Mouse (Mus musculus): ENCODE measurements around the gene Tmem125. TPM values are rescaled to one million over a fixed set of nuclear protein-coding genes. Genes with fewer than 3 reads are reported as not detected.

The Tmem125 gene
- polyA plus RNA-seq, 1 experiment, result not detected

DNA sequence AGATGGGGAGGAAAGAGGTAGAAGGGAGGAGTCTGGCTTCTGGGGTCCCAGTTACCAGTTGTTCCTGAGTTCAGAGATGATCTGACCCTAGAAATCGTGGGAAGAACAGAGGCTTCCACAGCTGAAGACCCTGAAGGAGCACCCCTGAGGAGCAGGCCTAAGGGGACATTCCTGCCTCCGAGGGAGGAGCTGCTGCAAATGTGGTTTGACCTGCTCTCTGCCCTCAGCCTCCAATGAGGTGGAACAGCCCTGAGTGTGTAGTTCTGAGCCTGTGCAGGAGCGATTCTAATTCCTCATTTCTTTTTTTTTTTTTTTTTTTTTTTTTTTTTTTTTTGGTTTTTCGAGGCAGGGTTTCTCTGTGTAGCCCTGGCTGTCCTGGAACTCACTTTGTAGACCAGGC lies 10.7 kb downstream of the Tmem125 start:
- H3K27ac ChIP-seq (ENCODE audit: control insufficient read depth, insufficient read depth, low read depth, low read length), result no peak overlapping the region
- no peaks in the 10 kb centered on the region for H3K4me1 ChIP-seq (ENCODE audit: control insufficient read depth, insufficient read depth, low read length)
- H3K4me3 ChIP-seq (ENCODE audit: control insufficient read depth, low read depth, low read length), result no peak overlapping the region
- no peaks in the 10 kb centered on the region for H3K27me3 ChIP-seq (ENCODE audit: control insufficient read depth, insufficient read depth, low read length)
- TF ChIP-seq POLR2A (IDR thresholded peaks at IDR 0.05; ENCODE audit: control insufficient read depth, low read depth, low read length) (no peak), CTCF (IDR thresholded peaks at IDR 0.05; ENCODE audit: control insufficient read depth, insufficient read depth, insufficient replicate concordance, low read depth, low read length) (no peak)
- no peaks in the 10 kb centered on the region for H3K36me3 ChIP-seq (ENCODE audit: control insufficient read depth, insufficient read depth, low read length)

DNA sequence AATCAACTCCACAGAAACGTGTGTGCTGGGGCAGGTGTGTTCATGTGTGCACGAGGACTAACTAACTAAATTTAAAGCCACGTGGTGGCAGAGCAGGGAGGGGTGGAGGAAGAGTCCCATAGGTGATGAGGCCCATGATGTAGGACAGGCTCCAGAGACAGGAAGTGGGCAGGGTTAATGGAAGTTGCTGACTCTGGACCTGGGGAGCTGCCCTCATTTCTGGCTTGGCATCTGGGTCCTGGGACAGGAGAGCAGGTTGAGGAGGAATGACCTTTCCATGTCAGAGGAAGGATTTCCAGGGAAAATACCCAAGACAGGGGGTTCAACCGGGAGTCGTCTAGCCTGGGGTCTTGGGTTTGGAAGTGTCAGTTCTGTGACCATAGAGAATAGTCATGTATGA lies 11.2 kb downstream of the Tmem125 start:
- H3K4me3 ChIP-seq (ENCODE audit: control insufficient read depth, low read depth, low read length), result no peak overlapping the region
- H3K27me3 ChIP-seq (ENCODE audit: control insufficient read depth, insufficient read depth, low read length), result no peaks in the 10 kb centered on the region
- H3K27ac ChIP-seq (ENCODE audit: control insufficient read depth, insufficient read depth, low read depth, low read length), result no peak overlapping the region
- no peaks in the 10 kb centered on the region for H3K36me3 ChIP-seq (ENCODE audit: control insufficient read depth, insufficient read depth, low read length)
- no peaks in the 10 kb centered on the region for H3K4me1 ChIP-seq (ENCODE audit: control insufficient read depth, insufficient read depth, low read length)
- TF ChIP-seq POLR2A (IDR thresholded peaks at IDR 0.05; ENCODE audit: control insufficient read depth, low read depth, low read length) (no peak), CTCF (IDR thresholded peaks at IDR 0.05; ENCODE audit: control insufficient read depth, insufficient read depth, insufficient replicate concordance, low read depth, low read length) (no peak)

DNA sequence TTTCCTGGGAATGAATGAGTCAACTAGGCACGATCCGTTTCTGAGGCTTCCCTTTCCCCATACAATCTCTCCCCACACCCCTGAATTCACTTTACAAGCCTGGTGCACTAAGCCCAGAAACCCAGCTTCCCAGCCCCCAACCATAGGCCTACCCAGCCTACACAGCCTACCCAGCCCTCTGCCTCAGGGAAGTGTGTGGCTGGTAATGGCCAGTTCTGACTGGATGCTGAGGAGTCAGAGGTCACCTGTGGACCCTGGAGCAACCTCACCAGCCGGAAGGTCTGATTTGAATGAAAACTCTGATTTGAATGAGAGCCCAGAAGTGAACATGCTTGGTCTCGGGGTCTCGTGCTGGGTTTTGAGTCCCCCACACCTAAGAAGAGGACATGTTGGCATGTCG lies 16.1 kb downstream of the Tmem125 start:
- no peaks in the 10 kb centered on the region for H3K27me3 ChIP-seq (ENCODE audit: control insufficient read depth, insufficient read depth, low read length)
- H3K4me3 ChIP-seq (ENCODE audit: control insufficient read depth, low read depth, low read length), result no peak overlapping the region
- no peaks in the 10 kb centered on the region for H3K36me3 ChIP-seq (ENCODE audit: control insufficient read depth, insufficient read depth, low read length)
- TF ChIP-seq POLR2A (IDR thresholded peaks at IDR 0.05; ENCODE audit: control insufficient read depth, low read depth, low read length) (no peak), CTCF (IDR thresholded peaks at IDR 0.05; ENCODE audit: control insufficient read depth, insufficient read depth, insufficient replicate concordance, low read depth, low read length) (no peak)
- H3K4me1 ChIP-seq (ENCODE audit: control insufficient read depth, insufficient read depth, low read length), result no peaks in the 10 kb centered on the region
- H3K27ac ChIP-seq (ENCODE audit: control insufficient read depth, insufficient read depth, low read depth, low read length), result no peak overlapping the region

DNA sequence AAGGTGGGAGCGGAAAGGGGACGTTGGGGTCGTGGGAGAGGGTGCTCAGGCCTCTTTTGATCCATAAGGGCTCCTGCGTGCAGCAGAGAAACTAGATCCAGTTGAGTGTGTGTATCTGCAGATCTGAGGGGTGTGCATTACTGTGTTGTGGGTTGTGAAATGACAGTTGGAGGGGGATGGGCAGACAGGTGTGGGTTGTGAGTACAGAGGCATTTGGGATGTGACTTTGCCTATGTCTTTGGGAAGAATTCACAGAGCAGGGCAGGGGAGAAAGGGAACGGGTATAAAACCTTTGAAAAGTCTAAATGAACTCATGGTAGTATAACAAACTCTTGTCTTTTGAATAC lies 16.5 kb downstream of the Tmem125 start:
- no peaks in the 10 kb centered on the region for H3K4me1 ChIP-seq (ENCODE audit: control insufficient read depth, insufficient read depth, low read length)
- H3K27ac ChIP-seq (ENCODE audit: control insufficient read depth, insufficient read depth, low read depth, low read length), result no peak overlapping the region
- H3K4me3 ChIP-seq (ENCODE audit: control insufficient read depth, low read depth, low read length), result no peak overlapping the region
- TF ChIP-seq POLR2A (IDR thresholded peaks at IDR 0.05; ENCODE audit: control insufficient read depth, low read depth, low read length) (no peak), CTCF (IDR thresholded peaks at IDR 0.05; ENCODE audit: control insufficient read depth, insufficient read depth, insufficient replicate concordance, low read depth, low read length) (no peak)
- no peaks in the 10 kb centered on the region for H3K27me3 ChIP-seq (ENCODE audit: control insufficient read depth, insufficient read depth, low read length)
- no peaks in the 10 kb centered on the region for H3K36me3 ChIP-seq (ENCODE audit: control insufficient read depth, insufficient read depth, low read length)

DNA sequence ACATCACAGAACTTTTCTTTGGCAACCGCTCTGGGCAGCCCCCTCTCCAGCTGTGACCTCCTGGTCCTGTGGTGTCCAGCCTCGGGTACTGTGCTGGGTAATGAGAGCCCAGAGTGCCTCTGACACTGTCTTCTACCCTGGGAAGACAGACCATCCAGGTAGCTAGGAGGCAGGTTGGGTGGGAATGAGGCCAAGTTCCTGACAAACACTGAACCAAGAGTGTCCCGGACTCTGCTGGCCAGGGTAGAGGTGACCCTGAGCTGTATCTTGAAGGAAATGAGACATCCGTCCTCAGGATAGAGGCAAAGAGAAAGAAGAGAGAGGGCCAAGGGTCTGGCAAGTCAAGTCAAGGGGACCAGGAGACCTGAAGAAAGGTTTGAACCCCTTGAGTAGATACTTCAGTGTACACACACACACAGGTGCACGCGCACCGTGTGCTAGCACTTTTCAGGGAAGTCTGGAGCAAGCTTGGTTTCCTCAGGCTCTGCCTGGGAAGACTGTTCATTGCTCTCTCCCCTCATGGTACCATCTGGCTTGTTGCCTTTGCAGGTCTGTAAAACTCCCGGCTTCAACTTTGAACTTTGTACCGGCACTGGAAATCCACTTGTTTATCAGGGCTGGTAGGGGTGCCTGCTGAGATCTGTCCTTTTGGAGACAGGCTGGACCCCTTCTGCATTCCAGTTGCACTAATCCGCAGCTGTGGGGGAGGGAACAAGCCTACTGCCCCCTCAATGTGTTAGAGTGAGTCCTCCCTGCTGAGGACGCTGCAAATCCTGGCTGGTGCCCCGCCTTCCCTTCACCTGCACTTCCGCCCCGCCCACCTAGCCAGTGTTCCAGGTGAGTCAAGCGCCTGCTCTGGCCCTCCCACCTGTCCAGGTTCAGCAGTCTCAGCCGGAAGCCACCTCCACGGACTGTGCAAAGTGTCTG lies 17.2 kb downstream of the Tmem125 start, which contains the start of gene 2610528J11Rik:
Gene 2610528J11Rik (plus strand): TSS at position 592 of the 927 bp plus-strand sequence.
- Histone ChIP-seq H3K27me3 (ENCODE audit: control insufficient read depth, insufficient read depth, low read length) (no peaks in the 10 kb centered on the region), H3K27ac (ENCODE audit: control insufficient read depth, insufficient read depth, low read depth, low read length) (no peak within 1 kb of the TSS), H3K4me3 (ENCODE audit: control insufficient read depth, low read depth, low read length) (no peak within 1 kb of the TSS), H3K4me1 (ENCODE audit: control insufficient read depth, insufficient read depth, low read length) (no peaks in the 10 kb centered on the region), H3K36me3 (ENCODE audit: control insufficient read depth, insufficient read depth, low read length) (no peaks in the 10 kb centered on the region)
- TF ChIP-seq CTCF (IDR thresholded peaks at IDR 0.05; ENCODE audit: control insufficient read depth, insufficient read depth, insufficient replicate concordance, low read depth, low read length) (no peak), POLR2A (IDR thresholded peaks at IDR 0.05; ENCODE audit: control insufficient read depth, low read depth, low read length) (no peak)

DNA sequence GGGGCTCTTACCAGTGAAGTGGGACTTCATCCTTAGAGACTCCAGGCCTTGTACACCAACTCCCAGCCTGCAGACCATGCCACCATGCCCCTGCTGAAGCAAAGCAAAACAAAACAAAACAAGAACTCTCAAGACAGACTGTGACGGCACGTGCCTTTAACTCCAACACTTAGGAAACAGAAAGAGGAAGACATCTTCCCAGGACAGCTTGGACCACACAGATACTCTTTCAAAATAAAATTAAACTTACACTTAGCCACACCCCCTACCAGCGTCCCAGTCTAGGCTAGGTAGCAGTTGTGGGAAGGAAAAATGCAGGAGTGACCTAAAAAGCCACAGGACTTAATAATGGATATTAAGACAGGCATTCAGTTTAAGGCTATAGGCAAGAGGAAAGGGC lies 18.1 kb downstream of the Tmem125 start:
- TF ChIP-seq POLR2A (IDR thresholded peaks at IDR 0.05; ENCODE audit: control insufficient read depth, low read depth, low read length), result no peak
- no peak for TF ChIP-seq CTCF (IDR thresholded peaks at IDR 0.05; ENCODE audit: control insufficient read depth, insufficient read depth, insufficient replicate concordance, low read depth, low read length)
- no peak overlapping the region for H3K27ac ChIP-seq (ENCODE audit: control insufficient read depth, insufficient read depth, low read depth, low read length)

DNA sequence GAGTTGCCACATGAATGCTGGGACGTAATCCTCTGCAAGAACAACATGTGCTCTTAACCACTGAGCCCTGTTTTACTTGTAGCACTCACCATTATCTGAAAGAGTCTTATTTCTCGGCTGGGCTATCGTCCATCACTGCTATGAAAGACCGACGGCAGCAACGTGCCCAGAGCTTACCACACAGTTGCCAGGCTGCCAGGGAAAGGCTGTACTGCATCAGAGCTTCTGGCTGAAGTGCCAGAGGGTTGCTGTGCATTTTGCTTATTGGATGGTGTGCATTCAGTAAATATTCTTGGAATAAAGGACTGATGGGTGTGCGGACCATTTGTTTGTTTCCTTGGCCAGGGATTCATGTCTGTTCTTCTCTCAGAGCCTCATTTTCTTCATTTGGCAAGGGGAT lies 19.9 kb downstream of the Tmem125 start:
- Histone ChIP-seq H3K4me1 (ENCODE audit: control insufficient read depth, insufficient read depth, low read length) (no peaks in the 10 kb centered on the region), H3K36me3 (ENCODE audit: control insufficient read depth, insufficient read depth, low read length) (no peaks in the 10 kb centered on the region), H3K4me3 (ENCODE audit: control insufficient read depth, low read depth, low read length) (no peak overlapping the region), H3K27ac (ENCODE audit: control insufficient read depth, insufficient read depth, low read depth, low read length) (no peak overlapping the region), H3K27me3 (ENCODE audit: control insufficient read depth, insufficient read depth, low read length) (no peaks in the 10 kb centered on the region)
- TF ChIP-seq POLR2A (IDR thresholded peaks at IDR 0.05; ENCODE audit: control insufficient read depth, low read depth, low read length), result no peak
- no peak for TF ChIP-seq CTCF (IDR thresholded peaks at IDR 0.05; ENCODE audit: control insufficient read depth, insufficient read depth, insufficient replicate concordance, low read depth, low read length)

More for the DNA sequence above, 18.1 kb downstream of the Tmem125 start:
- no peaks in the 10 kb centered on the region for H3K27me3 ChIP-seq (ENCODE audit: control insufficient read depth, insufficient read depth, low read length)
- H3K36me3 ChIP-seq (ENCODE audit: control insufficient read depth, insufficient read depth, low read length), result no peaks in the 10 kb centered on the region
- no peaks in the 10 kb centered on the region for H3K4me1 ChIP-seq (ENCODE audit: control insufficient read depth, insufficient read depth, low read length)
- no peak overlapping the region for H3K4me3 ChIP-seq (ENCODE audit: control insufficient read depth, low read depth, low read length)
